Mouse (Mus musculus) kidney, adult 2 months (tissue): ENCODE results near the gene Agtpbp1. TPM values are rescaled to one million over a fixed set of nuclear protein-coding genes. Genes with fewer than 3 reads are reported as not detected.

Source experiments
- DNase-seq: peaks from one replicate; pipeline ENCODE4 v3.0.0; 2021
- H3K27ac ChIP-seq: fragments of 200-500 bp; 2 replicates; pipeline ENCODE4 v1.5.1; 2012; ENCODE audit warnings: low read depth, low read length, control low read depth, inconsistent platforms; ENCODE audit not compliant: insufficient read depth
- H3K27me3 ChIP-seq: fragments of 200-500 bp; replicated peaks from 2 replicates; pipeline ENCODE4 v1.6.1; 2012; ENCODE audit warnings: mild to moderate bottlenecking, moderate library complexity, low read length, inconsistent platforms; ENCODE audit not compliant: control insufficient read depth, insufficient read depth
- H3K36me3 ChIP-seq: fragments of 200-500 bp; 2 replicates; pipeline ENCODE4 v1.6.1; 2012; ENCODE audit warnings: mild to moderate bottlenecking, moderate library complexity, low read length, inconsistent platforms; ENCODE audit not compliant: control insufficient read depth, insufficient read depth
- H3K4me1 ChIP-seq: fragments of 200-500 bp; 2 replicates; pipeline ENCODE4 v1.6.1; 2011; ENCODE audit warnings: low read length; ENCODE audit not compliant: control insufficient read depth, insufficient read depth
- H3K4me3 ChIP-seq: fragments of 200-500 bp; 2 replicates; pipeline ENCODE4 v1.5.1; 2011; ENCODE audit warnings: mild to moderate bottlenecking, low read depth, low read length, control low read depth; ENCODE audit not compliant: insufficient read depth
- CTCF ChIP-seq: fragments of 200-500 bp; conservative IDR thresholded peaks from 2 replicates; pipeline ENCODE4 v1.5.1; 2011; ENCODE audit warnings: low read depth, mild to moderate bottlenecking, control low read depth, low read length, moderate library complexity, mixed read lengths; ENCODE audit not compliant: insufficient read depth, insufficient read length
- POLR2A ChIP-seq: fragments of 200-500 bp; IDR thresholded peaks from one replicate; pipeline ENCODE4 v1.6.1; 2011; ENCODE audit warnings: low read depth, low read length, control low read depth
- WGBS: fragments of 180-500 bp; shearing (Covaris S2); methylation state at CpG from one replicate; pipeline ENCODE4 v1.1.7; 2018; 5-methylcytosine and 5-hydroxymethylcytosine counted together
- polyA plus RNA-seq: library from polyadenylated mRNA; depleted of rRNA; stranded (reverse); fragments of >200 nt; gene quantifications from 2 replicates; pipeline ENCODE4 v1.2.3, GENCODE M21; 2012

The Agtpbp1 gene
- polyA plus RNA-seq, 1 experiment: 7.6 TPM

- peaks cover 8% of the 10 kb centered on the region for H3K4me1 ChIP-seq
- H3K27me3 ChIP-seq: no peaks in the 10 kb centered on the region
- H3K27ac ChIP-seq: peak overlapping the region; percentile 12; the same call in 1 of the 2 replicates
- H3K4me3 ChIP-seq: peak overlapping the region; percentile 69
- DNase-seq: peak; percentile 93
- under 1% methylated on average over 50 of the region's 73 CpGs for WGBS
- no peak for TF ChIP-seq POLR2A
- TF ChIP-seq CTCF: no peak
- H3K36me3 ChIP-seq: no peaks in the 10 kb centered on the region
Measured at GRCm38 (mm10) chr13:59557185-59557985, 27.6 kb downstream of the Agtpbp1 start.

- TF ChIP-seq POLR2A (no peak), CTCF (no peak)
- DNase-seq: peak; percentile 58
- H3K36me3 ChIP-seq: no peaks in the 10 kb centered on the region
- WGBS: under 1% methylated on average over 45 of the region's 45 CpGs
- H3K4me3 ChIP-seq: peak overlapping the region; percentile 69
- peak overlapping the region; percentile 12 for H3K27ac ChIP-seq
- H3K4me1 ChIP-seq: peaks cover 8% of the 10 kb centered on the region
- no peaks in the 10 kb centered on the region for H3K27me3 ChIP-seq
Measured at GRCm38 (mm10) chr13:59556670-59557069, 28.4 kb downstream of the Agtpbp1 start.

- WGBS: 54% methylated on average over 8 of the region's 8 CpGs
- DNase-seq: peak; percentile 25
- Histone ChIP-seq H3K36me3 (no peaks in the 10 kb centered on the region), H3K27me3 (no peaks in the 10 kb centered on the region), H3K4me1 (peaks cover 8% of the 10 kb centered on the region), H3K4me3 (no peak overlapping the region), H3K27ac (no peak overlapping the region)
- no peak for TF ChIP-seq POLR2A
- no peak for TF ChIP-seq CTCF
Measured at GRCm38 (mm10) chr13:59555613-59556192, 29.3 kb downstream of the Agtpbp1 start.

GRCm38 (mm10) chr13:59554772-59555505, 30.1 kb downstream of the Agtpbp1 start:
- H3K27me3 ChIP-seq: no peaks in the 10 kb centered on the region
- WGBS: 64% methylated on average over 17 of the region's 17 CpGs
- no peak overlapping the region for H3K27ac ChIP-seq
- peak overlapping the region; percentile 3; the same call in 1 of the 2 replicates for H3K4me3 ChIP-seq
- H3K36me3 ChIP-seq: no peaks in the 10 kb centered on the region
- H3K4me1 ChIP-seq: peaks cover 8% of the 10 kb centered on the region
- no peak for DNase-seq
- TF ChIP-seq CTCF (no peak), POLR2A (no peak)

- no peaks in the 10 kb centered on the region for H3K36me3 ChIP-seq
- no peaks in the 10 kb centered on the region for H3K27me3 ChIP-seq
- no peak overlapping the region for H3K27ac ChIP-seq
- WGBS: 78% methylated on average over 2 of the region's 2 CpGs
- H3K4me1 ChIP-seq: peaks cover 16% of the 10 kb centered on the region
- TF ChIP-seq POLR2A: no peak
- TF ChIP-seq CTCF: no peak
- H3K4me3 ChIP-seq: no peak overlapping the region
- DNase-seq: no peak
Measured at GRCm38 (mm10) chr13:59552751-59553150, 32.3 kb downstream of the Agtpbp1 start.

GRCm38 (mm10) chr13:59552286-59552685, 32.7 kb downstream of the Agtpbp1 start:
- H3K27me3 ChIP-seq: no peaks in the 10 kb centered on the region
- 93% methylated on average over 5 of the region's 5 CpGs for WGBS

More at GRCm38 (mm10) chr13:59552286-59552685, 32.7 kb downstream of the Agtpbp1 start:
- Histone ChIP-seq H3K4me3 (no peak overlapping the region), H3K27ac (no peak overlapping the region), H3K4me1 (peaks cover 20% of the 10 kb centered on the region), H3K36me3 (no peaks in the 10 kb centered on the region)
- no peak for DNase-seq
- TF ChIP-seq POLR2A: no peak
- TF ChIP-seq CTCF: no peak
